Mouse (Mus musculus): ENCODE results near the gene Zfand2a. TPM values are rescaled to one million over a fixed set of nuclear protein-coding genes. Genes with fewer than 3 reads are reported as not detected.

Gene Zfand2a
- polyA plus RNA-seq, 1 experiment from 2014 or later: 23.2 TPM

GRCm38 (mm10) chr5:139496939-139497338 is 12.6 kb upstream of the Zfand2a start:
- H3K9ac ChIP-seq (replicated peaks): no peak overlapping the region
- H3K9me3 ChIP-seq (replicated peaks): no peaks in the 10 kb centered on the region
- no peaks in the 10 kb centered on the region for H3K36me3 ChIP-seq
- 56% methylated on average over 5 of the region's 5 CpGs for WGBS
- 0 out of 2 replicates have a peak, but pooled peaks cover 3% of the 10 kb centered on the region for H3K27me3 ChIP-seq (replicated peaks)
- H3K27ac ChIP-seq (replicated peaks): no peak overlapping the region
- ATAC-seq (ENCODE audit: low FRiP score): no peak
- H3K4me1 ChIP-seq: peaks cover 6% of the 10 kb centered on the region
- H3K4me3 ChIP-seq (replicated peaks): no peak overlapping the region
- no peak overlapping the region for H3K4me2 ChIP-seq

- H3K27me3 ChIP-seq (replicated peaks): no peaks in the 10 kb centered on the region
- H3K27ac ChIP-seq (replicated peaks): no peak overlapping the region
- no peaks in the 10 kb centered on the region for H3K36me3 ChIP-seq
- no peak overlapping the region for H3K4me3 ChIP-seq (replicated peaks)
- H3K9me3 ChIP-seq (replicated peaks): no peaks in the 10 kb centered on the region
- peaks cover 6% of the 10 kb centered on the region for H3K4me1 ChIP-seq
- 0 out of 2 replicates have a peak overlapping the region, but pooled peaks have one; percentile 3 for H3K4me2 ChIP-seq
- ATAC-seq (ENCODE audit: low FRiP score): 0 out of 2 replicates have a peak, but pooled peaks have one; percentile 38
- no peak overlapping the region for H3K9ac ChIP-seq (replicated peaks)
- WGBS: 26% methylated on average over 22 of the region's 22 CpGs
Measured at GRCm38 (mm10) chr5:139495019-139495669, 10.8 kb upstream of the Zfand2a start.

GRCm38 (mm10) chr5:139493690-139494089 is 9.3 kb upstream of the Zfand2a start:
- Histone ChIP-seq H3K4me1 (peaks cover 6% of the 10 kb centered on the region), H3K9me3 (replicated peaks) (no peaks in the 10 kb centered on the region), H3K27me3 (replicated peaks) (no peaks in the 10 kb centered on the region), H3K4me2 (no peak overlapping the region), H3K36me3 (no peaks in the 10 kb centered on the region), H3K9ac (replicated peaks) (no peak overlapping the region), H3K4me3 (replicated peaks) (no peak overlapping the region), H3K27ac (replicated peaks) (no peak overlapping the region)
- 18% methylated on average over 5 of the region's 5 CpGs for WGBS
- no peak for ATAC-seq (ENCODE audit: low FRiP score)

GRCm38 (mm10) chr5:139491348-139491747 is 7.0 kb upstream of the Zfand2a start:
- ATAC-seq (ENCODE audit: low FRiP score): no peak

GRCm38 (mm10) chr5:139490131-139490530 is 5.8 kb upstream of the Zfand2a start:
- H3K27me3 ChIP-seq (replicated peaks): no peaks in the 10 kb centered on the region
- H3K4me1 ChIP-seq: peaks cover 4% of the 10 kb centered on the region
- peak overlapping the region; percentile 9; the same call in 1 of the 2 replicates for H3K27ac ChIP-seq (replicated peaks)
- no peaks in the 10 kb centered on the region for H3K9me3 ChIP-seq (replicated peaks)
- H3K4me3 ChIP-seq (replicated peaks): no peak overlapping the region
- H3K36me3 ChIP-seq: no peaks in the 10 kb centered on the region
- no peak overlapping the region for H3K4me2 ChIP-seq
- ATAC-seq (ENCODE audit: low FRiP score): no peak
- H3K9ac ChIP-seq (replicated peaks): no peak overlapping the region
- 67% methylated on average over 11 of the region's 11 CpGs for WGBS

More at GRCm38 (mm10) chr5:139491348-139491747, 7.0 kb upstream of the Zfand2a start:
- no peak overlapping the region for H3K4me2 ChIP-seq
- H3K27me3 ChIP-seq (replicated peaks): no peaks in the 10 kb centered on the region
- no peaks in the 10 kb centered on the region for H3K9me3 ChIP-seq (replicated peaks)
- peaks cover 6% of the 10 kb centered on the region for H3K4me1 ChIP-seq
- H3K9ac ChIP-seq (replicated peaks): no peak overlapping the region
- no peaks in the 10 kb centered on the region for H3K36me3 ChIP-seq
- no peak overlapping the region for H3K4me3 ChIP-seq (replicated peaks)
- H3K27ac ChIP-seq (replicated peaks): no peak overlapping the region
- 33% methylated on average over 8 of the region's 8 CpGs for WGBS

GRCm38 (mm10) chr5:139483171-139483848 is 1.0 kb downstream of the Zfand2a start:
- Histone ChIP-seq H3K4me1 (peaks cover 17% of the 10 kb centered on the region), H3K9ac (replicated peaks) (peak overlapping the region; percentile 85), H3K4me2 (peak overlapping the region; percentile 86), H3K36me3 (peaks cover 36% of the 10 kb centered on the region), H3K4me3 (replicated peaks) (peak overlapping the region; percentile 97), H3K27ac (replicated peaks) (no peak overlapping the region), H3K9me3 (replicated peaks) (no peaks in the 10 kb centered on the region), H3K27me3 (replicated peaks) (no peaks in the 10 kb centered on the region)
- ATAC-seq (ENCODE audit: low FRiP score): no peak
- WGBS: 65% methylated on average over 14 of the region's 14 CpGs

GRCm38 (mm10) chr5:139480406-139480805 is 3.9 kb downstream of the Zfand2a start:
- Histone ChIP-seq H3K27ac (replicated peaks) (no peak overlapping the region), H3K27me3 (replicated peaks) (no peaks in the 10 kb centered on the region), H3K4me2 (no peak overlapping the region), H3K4me1 (peaks cover 17% of the 10 kb centered on the region), H3K4me3 (replicated peaks) (no peak overlapping the region), H3K9ac (replicated peaks) (no peak overlapping the region), H3K9me3 (replicated peaks) (no peaks in the 10 kb centered on the region), H3K36me3 (peaks cover 62% of the 10 kb centered on the region)
- no peak for ATAC-seq (ENCODE audit: low FRiP score)
- 95% methylated on average over 10 of the region's 10 CpGs for WGBS

GRCm38 (mm10) chr5:139479088-139479487 is 5.3 kb downstream of the Zfand2a start:
- H3K27me3 ChIP-seq (replicated peaks): no peaks in the 10 kb centered on the region
- H3K36me3 ChIP-seq: peaks cover 75% of the 10 kb centered on the region
- no peak overlapping the region for H3K4me2 ChIP-seq
- ATAC-seq (ENCODE audit: low FRiP score): no peak
- no peak overlapping the region for H3K9ac ChIP-seq (replicated peaks)
- H3K27ac ChIP-seq (replicated peaks): no peak overlapping the region
- no peaks in the 10 kb centered on the region for H3K9me3 ChIP-seq (replicated peaks)
- no peak overlapping the region for H3K4me3 ChIP-seq (replicated peaks)
- H3K4me1 ChIP-seq: peaks cover 17% of the 10 kb centered on the region
- 97% methylated on average over 8 of the region's 8 CpGs for WGBS

- peaks cover 87% of the 10 kb centered on the region for H3K36me3 ChIP-seq
- H3K27me3 ChIP-seq (replicated peaks): no peaks in the 10 kb centered on the region
- H3K4me2 ChIP-seq: no peak overlapping the region
- H3K4me1 ChIP-seq: no peaks in the 10 kb centered on the region
- H3K9me3 ChIP-seq (replicated peaks): no peaks in the 10 kb centered on the region
- no peak overlapping the region for H3K27ac ChIP-seq (replicated peaks)
- no peak overlapping the region for H3K4me3 ChIP-seq (replicated peaks)
- H3K9ac ChIP-seq (replicated peaks): no peak overlapping the region
- 47% methylated on average over 9 of the region's 9 CpGs for WGBS
- ATAC-seq (ENCODE audit: low FRiP score): no peak
Measured at GRCm38 (mm10) chr5:139474741-139475140, 9.6 kb downstream of the Zfand2a start.

GRCm38 (mm10) chr5:139467998-139468397 is 16.4 kb downstream of the Zfand2a start:
- Histone ChIP-seq H3K27me3 (replicated peaks) (no peaks in the 10 kb centered on the region), H3K4me1 (no peaks in the 10 kb centered on the region), H3K4me2 (no peak overlapping the region), H3K4me3 (replicated peaks) (no peak overlapping the region), H3K36me3 (peaks cover 24% of the 10 kb centered on the region), H3K9me3 (replicated peaks) (no peaks in the 10 kb centered on the region), H3K9ac (replicated peaks) (no peak overlapping the region), H3K27ac (replicated peaks) (no peak overlapping the region)
- ATAC-seq (ENCODE audit: low FRiP score): no peak
- 40% methylated on average over 5 of the region's 5 CpGs for WGBS

- Histone ChIP-seq H3K9me3 (replicated peaks) (no peaks in the 10 kb centered on the region), H3K4me2 (no peak overlapping the region), H3K9ac (replicated peaks) (no peak overlapping the region), H3K4me1 (no peaks in the 10 kb centered on the region), H3K27ac (replicated peaks) (no peak overlapping the region), H3K4me3 (replicated peaks) (no peak overlapping the region), H3K36me3 (peaks cover 12% of the 10 kb centered on the region), H3K27me3 (replicated peaks) (no peaks in the 10 kb centered on the region; the same call in 1 of the 2 replicates)
- ATAC-seq (ENCODE audit: low FRiP score): no peak
- 77% methylated on average over 4 of the region's 4 CpGs for WGBS
Measured at GRCm38 (mm10) chr5:139466801-139467200, 17.5 kb downstream of the Zfand2a start.

GRCm38 (mm10) chr5:139466373-139466772 is 18.0 kb downstream of the Zfand2a start:
- H3K4me2 ChIP-seq: no peak overlapping the region
- H3K9ac ChIP-seq (replicated peaks): no peak overlapping the region
- ATAC-seq (ENCODE audit: low FRiP score): no peak
- no peak overlapping the region for H3K27ac ChIP-seq (replicated peaks)
- no peak overlapping the region for H3K4me3 ChIP-seq (replicated peaks)
- H3K9me3 ChIP-seq (replicated peaks): no peaks in the 10 kb centered on the region
- H3K27me3 ChIP-seq (replicated peaks): no peaks in the 10 kb centered on the region; the same call in 1 of the 2 replicates
- WGBS: 78% methylated on average over 2 of the region's 2 CpGs
- no peaks in the 10 kb centered on the region for H3K4me1 ChIP-seq
- peaks cover 8% of the 10 kb centered on the region for H3K36me3 ChIP-seq

Measured in neural tube, embryonic 15.5 days (tissue).